Mouse (Mus musculus): ENCODE data around the gene Ube2e2. TPM values are rescaled to one million over a fixed set of nuclear protein-coding genes. Genes with fewer than 3 reads are reported as not detected.

The Ube2e2 gene
- polyA plus RNA-seq (2015; fragmentation: Nextera tagmentation; extraction: Ambion mirVana): 40.9 and 43.4 TPM in 2 replicates

GRCm38 (mm10) chr14:18893947-18894445 is at the start of gene Ube2e2:
Gene Ube2e2 (minus strand): TSS chr14:18894267.
- peak within 1 kb of the TSS; percentile 77 for H3K4me3 ChIP-seq
- no peaks in the 10 kb centered on the region for H3K27me3 ChIP-seq (replicated peaks)
- H3K9ac ChIP-seq: peak within 1 kb of the TSS; percentile 91
- no peaks in the 10 kb centered on the region for H3K9me3 ChIP-seq
- H3K4me2 ChIP-seq: peak within 1 kb of the TSS; percentile 81
- H3K27ac ChIP-seq (replicated peaks): peak within 1 kb of the TSS; percentile 70
- no peak for ATAC-seq (ENCODE audit: extremely low read depth, insufficient number of reproducible peaks, low FRiP score, low TSS enrichment)
- H3K36me3 ChIP-seq: no peaks in the 10 kb centered on the region
- WGBS: under 1% methylated on average over 22 of the region's 22 CpGs
- peaks cover 10% of the 10 kb centered on the region for H3K4me1 ChIP-seq

- H3K27ac ChIP-seq (replicated peaks): no peak overlapping the region
- H3K4me3 ChIP-seq: no peak overlapping the region
- no peaks in the 10 kb centered on the region for H3K4me1 ChIP-seq
- no peak overlapping the region for H3K9ac ChIP-seq
- no peak for ATAC-seq (ENCODE audit: extremely low read depth, insufficient number of reproducible peaks, low FRiP score, low TSS enrichment)
- no peaks in the 10 kb centered on the region for H3K27me3 ChIP-seq (replicated peaks)
- no peaks in the 10 kb centered on the region for H3K9me3 ChIP-seq
- H3K36me3 ChIP-seq: no peaks in the 10 kb centered on the region
- no peak overlapping the region for H3K4me2 ChIP-seq
These were observed 46.0 kb upstream of the Ube2e2 start for GRCm38 (mm10) chr14:18940068-18940467.

GRCm38 (mm10) chr14:18903553-18903952 is 9.5 kb upstream of the Ube2e2 start:
- Histone ChIP-seq H3K4me1 (no peaks in the 10 kb centered on the region), H3K27ac (replicated peaks) (no peak overlapping the region), H3K4me2 (no peak overlapping the region), H3K4me3 (no peak overlapping the region), H3K9me3 (no peaks in the 10 kb centered on the region), H3K36me3 (no peaks in the 10 kb centered on the region), H3K27me3 (replicated peaks) (no peaks in the 10 kb centered on the region), H3K9ac (no peak overlapping the region)
- ATAC-seq (ENCODE audit: extremely low read depth, insufficient number of reproducible peaks, low FRiP score, low TSS enrichment): no peak

GRCm38 (mm10) chr14:18893121-18893946 is 733 bp downstream of the Ube2e2 start:
- Histone ChIP-seq H3K4me1 (peaks cover 10% of the 10 kb centered on the region), H3K36me3 (no peaks in the 10 kb centered on the region), H3K9ac (peak overlapping the region; percentile 91), H3K9me3 (no peaks in the 10 kb centered on the region), H3K27ac (replicated peaks) (peak overlapping the region; percentile 70), H3K27me3 (replicated peaks) (no peaks in the 10 kb centered on the region), H3K4me2 (peak overlapping the region; percentile 81), H3K4me3 (peak overlapping the region; percentile 77)
- ATAC-seq (ENCODE audit: extremely low read depth, insufficient number of reproducible peaks, low FRiP score, low TSS enrichment): peak; percentile 72
- under 1% methylated on average over 87 of the region's 116 CpGs for WGBS

- WGBS: 64% methylated on average over 5 of the region's 5 CpGs
- no peak for ATAC-seq (ENCODE audit: extremely low read depth, insufficient number of reproducible peaks, low FRiP score, low TSS enrichment)
- peaks cover 7% of the 10 kb centered on the region; the same call in 1 of the 2 replicates for H3K36me3 ChIP-seq
These were observed 4.5 kb downstream of the Ube2e2 start for GRCm38 (mm10) chr14:18889571-18889970.

GRCm38 (mm10) chr14:18882493-18882892 is 11.6 kb downstream of the Ube2e2 start:
- H3K4me1 ChIP-seq: no peaks in the 10 kb centered on the region
- H3K27me3 ChIP-seq (replicated peaks): no peaks in the 10 kb centered on the region
- H3K4me2 ChIP-seq: no peak overlapping the region
- peaks cover 9% of the 10 kb centered on the region; the same call in 1 of the 2 replicates for H3K36me3 ChIP-seq
- WGBS: 80% methylated on average over 1 of the region's 1 CpGs
- H3K4me3 ChIP-seq: no peak overlapping the region
- H3K9me3 ChIP-seq: no peaks in the 10 kb centered on the region
- no peak for ATAC-seq (ENCODE audit: extremely low read depth, insufficient number of reproducible peaks, low FRiP score, low TSS enrichment)
- H3K9ac ChIP-seq: no peak overlapping the region
- H3K27ac ChIP-seq (replicated peaks): no peak overlapping the region

More at GRCm38 (mm10) chr14:18889571-18889970, 4.5 kb downstream of the Ube2e2 start:
- no peaks in the 10 kb centered on the region for H3K9me3 ChIP-seq
- no peak overlapping the region for H3K4me2 ChIP-seq
- H3K9ac ChIP-seq: no peak overlapping the region
- H3K4me1 ChIP-seq: peaks cover 10% of the 10 kb centered on the region
- H3K4me3 ChIP-seq: no peak overlapping the region
- H3K27me3 ChIP-seq (replicated peaks): no peaks in the 10 kb centered on the region
- no peak overlapping the region for H3K27ac ChIP-seq (replicated peaks)

- Histone ChIP-seq H3K4me1 (peaks cover 5% of the 10 kb centered on the region; the same call in 1 of the 2 replicates), H3K36me3 (peaks cover 5% of the 10 kb centered on the region; the same call in 1 of the 2 replicates), H3K27me3 (replicated peaks) (no peaks in the 10 kb centered on the region), H3K4me3 (no peak overlapping the region), H3K9ac (no peak overlapping the region), H3K4me2 (no peak overlapping the region), H3K9me3 (peaks cover 22% of the 10 kb centered on the region), H3K27ac (replicated peaks) (no peak overlapping the region)
- ATAC-seq (ENCODE audit: extremely low read depth, insufficient number of reproducible peaks, low FRiP score, low TSS enrichment): no peak
- WGBS: 47% methylated on average over 1 of the region's 1 CpGs
These were observed 23.4 kb downstream of the Ube2e2 start for GRCm38 (mm10) chr14:18870716-18871115.

- H3K36me3 ChIP-seq: no peaks in the 10 kb centered on the region
- no peak overlapping the region for H3K27ac ChIP-seq (replicated peaks)
- 87% methylated on average over 1 of the region's 1 CpGs for WGBS
- H3K4me3 ChIP-seq: no peak overlapping the region
- no peaks in the 10 kb centered on the region for H3K27me3 ChIP-seq (replicated peaks)
- H3K4me1 ChIP-seq: peaks cover 17% of the 10 kb centered on the region
- no peak overlapping the region for H3K4me2 ChIP-seq
- H3K9ac ChIP-seq: no peak overlapping the region
- H3K9me3 ChIP-seq: no peaks in the 10 kb centered on the region
- ATAC-seq (ENCODE audit: extremely low read depth, insufficient number of reproducible peaks, low FRiP score, low TSS enrichment): no peak
These were observed 65.4 kb downstream of the Ube2e2 start for GRCm38 (mm10) chr14:18828661-18829060.

GRCm38 (mm10) chr14:18826753-18827152 is 67.3 kb downstream of the Ube2e2 start:
- Histone ChIP-seq H3K4me2 (no peak overlapping the region), H3K9me3 (no peaks in the 10 kb centered on the region), H3K36me3 (no peaks in the 10 kb centered on the region), H3K4me3 (no peak overlapping the region), H3K27ac (replicated peaks) (no peak overlapping the region), H3K27me3 (replicated peaks) (no peaks in the 10 kb centered on the region), H3K4me1 (peaks cover 17% of the 10 kb centered on the region), H3K9ac (no peak overlapping the region)
- ATAC-seq (ENCODE audit: extremely low read depth, insufficient number of reproducible peaks, low FRiP score, low TSS enrichment): no peak

- Histone ChIP-seq H3K9me3 (no peaks in the 10 kb centered on the region), H3K36me3 (no peaks in the 10 kb centered on the region), H3K27me3 (replicated peaks) (no peaks in the 10 kb centered on the region), H3K27ac (replicated peaks) (no peak overlapping the region), H3K4me3 (no peak overlapping the region), H3K4me2 (no peak overlapping the region), H3K4me1 (no peaks in the 10 kb centered on the region), H3K9ac (no peak overlapping the region)
- ATAC-seq (ENCODE audit: extremely low read depth, insufficient number of reproducible peaks, low FRiP score, low TSS enrichment): no peak
- 60% methylated on average over 6 of the region's 6 CpGs for WGBS
These were observed 73.4 kb downstream of the Ube2e2 start for GRCm38 (mm10) chr14:18820713-18821112.

GRCm38 (mm10) chr14:18796857-18797256 is 97.2 kb downstream of the Ube2e2 start:
- Histone ChIP-seq H3K9me3 (no peaks in the 10 kb centered on the region), H3K36me3 (no peaks in the 10 kb centered on the region), H3K4me2 (no peak overlapping the region), H3K4me3 (no peak overlapping the region), H3K4me1 (peaks cover 8% of the 10 kb centered on the region; the same call in 1 of the 2 replicates), H3K9ac (no peak overlapping the region), H3K27me3 (replicated peaks) (no peaks in the 10 kb centered on the region), H3K27ac (replicated peaks) (no peak overlapping the region)
- no peak for ATAC-seq (ENCODE audit: extremely low read depth, insufficient number of reproducible peaks, low FRiP score, low TSS enrichment)

GRCm38 (mm10) chr14:18795787-18796186 is 98.3 kb downstream of the Ube2e2 start:
- Histone ChIP-seq H3K9ac (no peak overlapping the region), H3K9me3 (no peaks in the 10 kb centered on the region; the same call in 1 of the 2 replicates), H3K4me2 (no peak overlapping the region), H3K4me3 (no peak overlapping the region), H3K27me3 (replicated peaks) (no peaks in the 10 kb centered on the region), H3K27ac (replicated peaks) (no peak overlapping the region), H3K36me3 (no peaks in the 10 kb centered on the region), H3K4me1 (peaks cover 8% of the 10 kb centered on the region; the same call in 1 of the 2 replicates)
- WGBS: 48% methylated on average over 2 of the region's 2 CpGs
- ATAC-seq (ENCODE audit: extremely low read depth, insufficient number of reproducible peaks, low FRiP score, low TSS enrichment): no peak
